In genomic region chr2:72379425-72379824, GRCm38 (mm10) we compare ENCODE assay signal across 15 mouse cellular contexts.
"Had no signal": no experiment of that assay in that cellular context is flagged by ENCODE, and none has a peak within 500 bp of the region (broad histone marks: within the 10 kb centered on the region; RNA-seq: fewer than 3 reads in every experiment).

No protein-coding gene starts in this region.

- H3K4me1 ChIP-seq: liver, embryonic 15.5 days; midbrain, embryonic 10.5 days; stomach, embryonic 15.5 days had no signal

- H3K9ac ChIP-seq: kidney, embryonic 15.5 days; limb, embryonic 13.5 days; liver, embryonic 15.5 days; neural tube, embryonic 13.5 days; stomach, embryonic 15.5 days had no signal

- H3K9me3 ChIP-seq: kidney, embryonic 15.5 days; limb, embryonic 13.5 days; liver, embryonic 15.5 days; midbrain, embryonic 10.5 days; neural tube, embryonic 13.5 days; stomach, embryonic 15.5 days had no signal

- DNase-seq: kidney, adult 18-20 months; kidney, postnatal 14 days; left cerebral cortex, postnatal 4 days; lung, adult 2 months; lung, postnatal 10 days; midbrain, embryonic 14.5 days; right cerebral cortex, postnatal 14 days; thymus, postnatal 4 days had no signal

- H3K27ac ChIP-seq: kidney, embryonic 15.5 days; limb, embryonic 13.5 days; liver, embryonic 15.5 days; midbrain, embryonic 10.5 days; neural tube, embryonic 13.5 days; stomach, embryonic 15.5 days had no signal

- H3K4me3 ChIP-seq: kidney, embryonic 15.5 days; limb, embryonic 13.5 days; liver, embryonic 15.5 days; midbrain, embryonic 10.5 days; neural tube, embryonic 13.5 days; stomach, embryonic 15.5 days had no signal

- H3K36me3 ChIP-seq: neural tube, embryonic 13.5 days had no signal

- H3K4me2 ChIP-seq: kidney, embryonic 15.5 days; limb, embryonic 13.5 days; liver, embryonic 11.5 days; liver, embryonic 15.5 days; neural tube, embryonic 13.5 days; stomach, embryonic 15.5 days had no signal

- H3K27me3 ChIP-seq: kidney, embryonic 15.5 days; limb, embryonic 13.5 days; liver, embryonic 15.5 days; neural tube, embryonic 13.5 days; stomach, embryonic 15.5 days had no signal
